Mouse (Mus musculus) naive thymus-derived CD4-positive, alpha-beta T cell, adult 2 months (primary cell): ENCODE results near the gene Lfng.

ENCODE experiments used
- DNase-seq: peaks from one replicate; pipeline ENCODE4 v3.0.0-alpha.2; 2011; ENCODE audit warnings: low read depth

Gene Lfng

DNA sequence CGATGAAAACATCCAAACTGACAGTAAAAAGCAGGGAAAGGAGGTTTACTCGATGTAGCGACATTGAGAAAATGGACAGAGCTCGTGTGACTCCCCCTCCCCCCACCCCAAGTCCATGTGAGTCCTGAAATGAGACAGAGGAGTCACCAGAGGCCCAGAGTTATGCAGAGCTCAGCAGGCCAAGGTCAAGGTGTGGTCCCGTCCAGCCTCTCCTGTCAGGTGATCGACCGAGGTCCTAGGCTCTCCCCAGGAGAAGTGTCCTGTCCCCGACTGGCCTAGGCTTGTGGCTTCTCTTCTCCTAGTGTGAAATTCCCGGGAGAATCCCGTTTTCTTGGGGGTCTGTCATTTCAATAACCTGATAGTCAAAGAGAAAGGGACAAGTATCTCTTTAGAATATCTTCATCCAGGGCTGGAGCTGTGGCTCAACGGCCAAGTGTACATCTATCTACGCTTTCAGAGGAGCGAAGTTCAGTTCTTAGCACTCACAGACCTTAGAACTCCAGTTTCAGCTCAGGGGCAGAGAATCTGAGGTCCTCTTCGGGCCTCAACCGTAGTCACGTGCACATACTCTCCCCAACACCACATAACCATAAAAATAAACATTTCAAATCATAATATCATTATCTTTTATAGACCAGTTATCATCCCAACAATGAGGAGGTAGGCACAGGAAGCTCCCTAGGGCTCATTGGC lies 17.9 kb upstream of the Lfng start:
- DNase-seq: no peak

- no peak for DNase-seq
Measured at GRCm38 (mm10) chr5:140594846-140595245, 12.3 kb upstream of the Lfng start.

GRCm38 (mm10) chr5:140596426-140596825 lies 10.7 kb upstream of the Lfng start:
- DNase-seq: no peak

GRCm38 (mm10) chr5:140596927-140597588 lies 10.1 kb upstream of the Lfng start:
- no peak for DNase-seq

DNA sequence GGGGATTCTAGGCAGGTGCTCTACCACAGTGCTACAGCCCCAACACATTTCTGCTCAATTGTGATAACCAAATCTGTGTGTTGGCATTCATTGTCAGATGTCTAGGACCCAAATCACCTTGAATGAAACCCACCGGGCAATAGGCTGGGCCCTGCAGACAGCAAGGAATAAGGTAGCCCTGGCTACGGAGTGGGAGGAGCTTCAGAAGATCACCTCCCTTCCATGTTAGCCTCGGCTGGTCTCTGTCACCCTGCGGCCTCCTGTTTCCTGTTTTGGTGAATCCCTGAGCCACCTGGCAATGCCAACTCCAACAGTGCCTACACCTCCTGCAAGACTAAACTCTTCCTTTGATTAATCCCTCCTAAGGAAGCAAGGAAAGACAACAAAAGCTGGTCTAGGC lies 9.3 kb upstream of the Lfng start:
- peak; percentile 53 for DNase-seq

- no peak for DNase-seq
Measured at GRCm38 (mm10) chr5:140599939-140600338, 7.2 kb upstream of the Lfng start.

DNA sequence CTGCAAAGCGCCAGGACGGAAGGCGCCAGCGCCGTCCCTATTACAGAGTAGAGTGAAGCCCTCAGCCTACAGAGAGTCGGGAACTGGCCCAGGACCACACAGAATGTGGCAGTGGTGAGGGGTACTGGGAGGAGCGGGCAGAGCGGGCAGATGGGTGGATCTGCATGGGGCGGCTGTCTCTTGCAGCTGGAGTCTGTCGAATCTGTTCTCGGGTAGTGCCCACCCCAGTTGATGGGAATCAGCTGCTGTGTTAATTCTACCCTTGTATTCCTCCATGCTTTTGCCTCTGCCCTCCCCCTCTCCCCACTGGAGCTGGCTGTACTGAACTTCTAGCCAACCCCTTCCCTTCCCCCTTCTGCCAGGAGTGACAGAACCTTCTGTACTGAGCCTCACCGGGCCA lies 5.4 kb upstream of the Lfng start:
- no peak for DNase-seq

DNA sequence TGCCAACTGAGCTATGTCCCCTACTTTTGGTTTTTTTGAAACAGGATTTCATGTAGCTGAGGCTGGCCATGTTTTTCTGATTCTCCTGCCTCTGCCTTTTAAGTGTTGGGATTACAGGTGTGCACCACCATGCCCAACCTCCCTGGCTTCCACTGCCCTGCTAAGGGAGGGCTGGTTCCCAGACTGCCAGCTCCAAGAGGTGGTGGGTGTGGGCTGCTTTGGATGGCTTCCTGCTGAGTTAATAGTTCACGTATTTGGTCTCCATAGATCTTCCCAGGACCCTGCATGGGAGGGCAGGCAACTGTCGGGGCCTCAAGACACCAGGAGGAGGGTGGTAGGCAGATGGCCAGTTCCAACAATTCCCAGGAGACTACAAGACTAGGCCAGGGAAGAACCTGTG lies 4.6 kb upstream of the Lfng start:
- no peak for DNase-seq

DNA sequence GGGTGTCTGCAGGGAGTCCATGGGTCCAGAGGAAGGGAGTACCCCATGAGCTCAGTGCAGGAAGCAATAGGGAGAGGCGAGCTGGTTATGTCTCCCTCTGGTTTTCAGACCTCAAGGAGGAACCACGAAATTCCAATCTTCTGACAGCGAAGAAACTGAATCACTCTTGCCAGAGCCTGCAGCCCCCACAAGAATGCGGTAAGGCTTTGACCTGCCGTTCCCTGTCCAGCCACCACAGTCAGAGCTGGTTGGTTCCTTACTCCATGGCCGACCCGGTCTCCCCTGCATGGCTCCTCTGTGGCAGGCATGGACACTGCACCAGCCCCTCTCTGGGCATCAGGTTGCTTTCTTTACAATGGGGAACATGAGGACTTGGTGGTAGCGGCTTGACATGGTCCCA lies 2.7 kb upstream of the Lfng start:
- DNase-seq: no peak

DNA sequence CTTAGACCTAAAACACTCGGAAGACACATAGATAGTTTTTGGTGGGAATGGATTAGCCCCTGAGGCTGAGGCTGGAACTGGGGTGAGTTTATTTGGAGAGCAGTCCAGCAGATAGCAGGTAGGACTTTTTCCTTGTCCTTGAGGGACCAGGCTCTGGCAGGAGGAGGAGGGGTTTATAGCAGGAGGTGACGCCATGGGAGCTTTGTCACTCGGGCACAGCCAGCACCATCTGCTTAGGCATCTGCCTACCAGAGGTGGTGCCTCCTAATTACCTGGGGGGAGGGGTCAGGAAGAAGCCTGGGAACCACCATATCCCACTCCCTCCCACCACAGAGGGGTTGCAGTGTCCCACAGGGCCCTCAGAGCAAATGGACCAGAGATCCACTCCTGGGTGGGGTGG lies 1.9 kb upstream of the Lfng start:
- no peak for DNase-seq

GRCm38 (mm10) chr5:140606386-140606785 lies 734 bp upstream of the Lfng start:
- no peak for DNase-seq

DNA sequence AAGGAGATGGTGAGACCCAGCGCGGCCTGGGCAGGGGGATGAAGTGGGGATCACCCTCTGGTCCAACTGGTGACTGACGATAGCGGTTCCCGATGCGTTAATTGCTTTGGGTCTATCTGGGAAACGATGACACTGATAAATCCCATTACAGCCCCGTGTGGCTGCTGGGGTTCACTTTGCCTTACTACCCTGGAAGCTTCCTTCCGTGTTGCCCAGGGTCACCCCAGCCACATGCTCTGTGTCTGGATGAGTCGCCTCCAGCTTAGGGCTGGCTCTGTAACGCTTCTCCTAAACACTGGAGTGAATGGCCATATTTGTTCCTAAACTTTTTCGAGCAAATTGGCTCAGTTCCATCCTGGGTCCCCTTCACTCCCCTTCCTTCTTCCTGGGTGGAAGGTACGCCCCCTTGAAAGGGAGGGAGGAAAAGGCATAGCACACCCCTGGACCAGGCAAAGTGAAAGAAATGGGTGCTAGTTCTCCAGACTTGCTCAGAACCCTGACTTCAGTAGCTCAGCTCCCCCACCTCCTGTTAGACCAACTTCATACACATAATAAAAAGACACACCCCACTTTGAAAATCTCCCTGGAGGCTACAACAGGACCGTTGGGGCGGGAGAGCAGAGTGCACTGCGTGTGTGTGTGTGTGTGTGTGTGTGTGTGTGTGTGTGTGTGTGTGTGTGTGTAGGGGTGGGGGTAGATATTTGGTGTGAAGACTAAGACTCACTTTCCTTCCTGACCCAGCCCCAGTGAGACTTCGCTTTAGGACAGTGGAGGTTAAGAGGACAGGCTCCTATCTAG lies 915 bp downstream of the Lfng start:
- peak; percentile 66 for DNase-seq

DNA sequence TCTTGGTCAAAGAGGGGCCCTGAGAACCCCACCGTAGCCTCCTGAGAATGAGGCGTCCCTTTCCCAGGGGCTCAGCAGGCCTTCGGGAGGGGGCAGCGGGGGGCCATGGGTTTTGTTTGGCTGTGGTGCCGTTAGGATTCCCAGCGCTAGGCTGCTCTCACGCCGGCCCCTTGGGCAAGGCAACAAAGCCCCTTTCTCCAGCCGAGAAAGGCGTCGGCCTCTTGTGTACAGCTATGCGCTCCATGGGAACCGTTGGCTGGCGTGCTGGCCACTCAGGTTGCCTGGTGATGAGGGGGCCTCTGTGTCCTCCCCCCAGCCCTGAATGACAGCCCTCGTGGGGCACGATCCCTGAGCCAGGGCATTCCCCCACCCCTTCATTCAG lies 1.5 kb downstream of the Lfng start:
- peak; percentile 38 for DNase-seq

GRCm38 (mm10) chr5:140609511-140610272 lies 2.6 kb downstream of the Lfng start:
- peak; percentile 74 for DNase-seq

GRCm38 (mm10) chr5:140610273-140611011 lies 3.3 kb downstream of the Lfng start:
- DNase-seq: peak; percentile 72

- DNase-seq: no peak
Measured at GRCm38 (mm10) chr5:140611021-140611583, 4.0 kb downstream of the Lfng start.

DNA sequence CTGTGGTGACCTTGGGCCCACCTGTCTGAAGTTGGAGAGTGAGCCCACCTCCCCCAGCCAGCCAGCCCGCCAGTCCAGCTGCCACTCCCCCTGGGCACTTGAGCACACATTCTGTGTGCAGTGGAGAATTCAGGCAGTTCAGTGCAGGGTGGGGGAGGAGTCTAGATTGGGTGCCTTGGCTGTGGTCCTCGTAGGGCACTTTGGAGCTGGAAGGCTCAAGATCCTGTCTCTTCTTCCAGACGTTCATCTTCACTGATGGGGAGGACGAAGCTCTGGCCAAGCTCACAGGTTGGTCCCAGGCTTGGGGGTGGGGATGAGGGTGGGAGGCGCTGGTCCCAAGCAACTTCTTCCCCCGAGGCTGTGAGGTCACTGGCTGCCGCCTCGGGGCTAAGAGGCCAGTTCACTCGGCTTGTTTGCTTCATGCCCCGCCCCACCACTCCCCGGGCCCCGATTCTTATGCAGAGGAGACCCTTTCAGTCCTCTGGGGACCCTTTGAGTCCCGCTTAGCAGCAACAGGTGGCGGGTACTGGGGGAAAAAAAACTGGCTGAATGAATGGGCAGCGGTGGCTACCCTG lies 4.6 kb downstream of the Lfng start:
- DNase-seq: peak; percentile 39

DNA sequence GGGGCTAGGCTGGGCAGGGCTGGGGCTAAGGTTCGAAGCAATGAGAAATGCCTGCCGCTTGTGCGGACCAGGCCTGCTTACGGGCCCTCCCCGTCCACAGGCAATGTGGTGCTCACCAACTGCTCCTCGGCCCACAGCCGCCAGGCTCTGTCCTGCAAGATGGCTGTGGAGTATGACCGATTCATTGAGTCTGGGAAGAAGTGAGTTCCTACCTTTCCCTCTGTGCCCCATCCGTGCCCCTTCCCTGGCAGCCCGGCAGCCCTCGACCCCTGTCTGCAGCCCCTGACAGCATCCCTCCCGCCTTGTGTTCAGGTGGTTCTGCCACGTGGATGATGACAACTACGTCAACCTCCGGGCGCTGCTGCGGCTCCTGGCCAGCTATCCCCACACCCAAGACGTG lies 5.1 kb downstream of the Lfng start:
- peak; percentile 19 for DNase-seq

- no peak for DNase-seq
Measured at GRCm38 (mm10) chr5:140614141-140614540, 7.0 kb downstream of the Lfng start.

GRCm38 (mm10) chr5:140614837-140615236 lies 7.7 kb downstream of the Lfng start:
- no peak for DNase-seq
